Mouse (Mus musculus) CD4-positive, CD25-positive, alpha-beta regulatory T cell, adult 4 months (primary cell): ENCODE measurements around the gene Akr1c18. TPM values are rescaled to one million over a fixed set of nuclear protein-coding genes. Genes with fewer than 3 reads are reported as not detected.

Experiments
- ATAC-seq: one replicate; pipeline ENCODE4 v1.8.0; 2017
- polyA plus RNA-seq, 2 experiments: library from polyadenylated mRNA; unstranded; fragments of 100-300 nt; shearing (Covaris generic); gene quantifications; one replicate each; pipeline ENCODE4 v1.2.1; 2017

The Akr1c18 gene
- polyA plus RNA-seq, 2 experiments from 2014 or later = 0.71 TPM; not detected in 1

- ATAC-seq = no peak
Observed at GRCm38 (mm10) chr13:4101691-4102090, 48.8 kb downstream of the Akr1c18 start.

Other genes starting within 250 kb of the Akr1c18 start
- gene Net1, start 232.4 kb downstream of the Akr1c18 start, polyA plus RNA-seq = 10 to 100 TPM; 26.6 to 31.7 TPM
- under 1 TPM; 0.43 to 0.44 TPM for gene Tubal3, start 232.4 kb downstream of the Akr1c18 start, polyA plus RNA-seq
- gene Ucn3, start 205.3 kb downstream of the Akr1c18 start, polyA plus RNA-seq = not detected
- gene Akr1c14, start 101.6 kb downstream of the Akr1c18 start, polyA plus RNA-seq = not detected
- gene Akr1c13, start 40.5 kb upstream of the Akr1c18 start, polyA plus RNA-seq = 10 to 100 TPM; 44.8 to 57.0 TPM
- not detected for gene Akr1c19, start 78.0 kb upstream of the Akr1c18 start, polyA plus RNA-seq
- gene Akr1c12, start 128.8 kb upstream of the Akr1c18 start, polyA plus RNA-seq = 1 to 10 TPM; 8.7 to 9.9 TPM